Mouse (Mus musculus) layer of hippocampus, postnatal 10 days (tissue): ENCODE results near the gene Fpr2. TPM values are rescaled to one million over a fixed set of nuclear protein-coding genes. Genes with fewer than 3 reads are reported as not detected.
"Not testable (repeated sequence)": the region's sequence is repeated elsewhere in the genome, so short reads cannot be mapped to it uniquely, and the experiment has no call there.

Experiments used
- DNase-seq, 2 experiments: peaks; one replicate each; pipeline ENCODE4 v3.0.0; 2021; ENCODE audit warnings: low spot score in 2 of 2
- total RNA-seq, 2 experiments: library from RNA; stranded (reverse); gene quantifications; 2 replicates each; pipeline ENCODE4 v1.2.3; 2021

Fpr2 gene
- total RNA-seq, 2 experiments from 2014 or later: 0.57 TPM; not detected in 1

- no peak for DNase-seq
Measured at GRCm38 (mm10) chr17:17882672-17883071, 5.0 kb upstream of the Fpr2 start.

- DNase-seq: no peak
Measured at GRCm38 (mm10) chr17:17883840-17884239, 3.8 kb upstream of the Fpr2 start, which contains the start of gene Fpr1. TSS of gene Fpr1 (minus strand) at chr17:17883940.

- DNase-seq: no peak
Measured at GRCm38 (mm10) chr17:17889732-17890425, 2.3 kb downstream of the Fpr2 start.

GRCm38 (mm10) chr17:17896039-17896438 lies 8.4 kb downstream of the Fpr2 start:
- peak; percentile 34 to 39 for DNase-seq

GRCm38 (mm10) chr17:17899268-17899667 lies 11.6 kb downstream of the Fpr2 start:
- peak in 1 of 2 experiments; percentile 19 for DNase-seq

- no peak for DNase-seq
Measured at GRCm38 (mm10) chr17:17900768-17901167, 13.1 kb downstream of the Fpr2 start.

- DNase-seq: peak; percentile 76 to 83
Measured at GRCm38 (mm10) chr17:17909636-17910421, 22.2 kb downstream of the Fpr2 start.

GRCm38 (mm10) chr17:17912618-17913017 lies 25.0 kb downstream of the Fpr2 start:
- DNase-seq: not testable (repeated sequence)

GRCm38 (mm10) chr17:17917376-17917775 lies 29.8 kb downstream of the Fpr2 start:
- DNase-seq: no peak

- DNase-seq: no peak
Measured at GRCm38 (mm10) chr17:17917782-17918181, 30.2 kb downstream of the Fpr2 start.

Other genes starting within 250 kb of the Fpr2 start
- gene Vmn2r90, start 184.1 kb upstream of the Fpr2 start, total RNA-seq: not detected
- 100 to 1,000 TPM in 1 of 2 experiments, 10 to 100 TPM in 1; 79.2 to 100 TPM for gene Spaca6, start 60.7 kb upstream of the Fpr2 start, total RNA-seq
- under 1 TPM; 0.20 to 0.34 TPM for gene Has1, start 32.6 kb upstream of the Fpr2 start, total RNA-seq
- not detected for gene Fpr1, start 3.9 kb upstream of the Fpr2 start, total RNA-seq
- not detected for gene Fpr3, start within 50 bp of the Fpr2 start, total RNA-seq
- not detected for gene Fpr-rs4, start 133.9 kb downstream of the Fpr2 start, total RNA-seq
- gene Vmn2r124, start 161.6 kb downstream of the Fpr2 start, total RNA-seq: under 1 TPM; 0.11 TPM
- gene Vmn2r91, start 197.2 kb downstream of the Fpr2 start, total RNA-seq: not detected